Mouse (Mus musculus) neural tube, embryonic 12.5 days (tissue): ENCODE data around the gene Lefty2. TPM values are rescaled to one million over a fixed set of nuclear protein-coding genes. Genes with fewer than 3 reads are reported as not detected.

Source experiments
- ATAC-seq: fragments of 200-750 bp; cut with Nextera tagmentation; 2 replicates; pipeline ENCODE4 v1.8.0; 2017; ENCODE audit warnings: low read depth, mild to moderate bottlenecking, moderate TSS enrichment, moderate library complexity; ENCODE audit not compliant: low FRiP score
- H3K27ac ChIP-seq: fragments of 300-500 bp; sonication (generic); 2 replicates; pipeline ENCODE4 v1.5.1; 2016
- H3K27me3 ChIP-seq: fragments of 300-500 bp; sonication (generic); replicated peaks from 2 replicates; pipeline ENCODE4 v1.6.1; 2016; ENCODE audit warnings: mild to moderate bottlenecking
- H3K36me3 ChIP-seq: fragments of 300-500 bp; sonication (generic); 2 replicates; pipeline ENCODE4 v1.6.1; 2016; ENCODE audit warnings: mild to moderate bottlenecking
- H3K4me1 ChIP-seq: fragments of 300-500 bp; sonication (generic); 2 replicates; pipeline ENCODE4 v1.6.1; 2016
- H3K4me2 ChIP-seq: fragments of 300-500 bp; sonication (generic); replicated peaks from 2 replicates; pipeline ENCODE4 v1.6.1; 2016; ENCODE audit warnings: mild to moderate bottlenecking
- H3K4me3 ChIP-seq: fragments of 300-500 bp; sonication (generic); 2 replicates; pipeline ENCODE4 v1.5.1; 2016
- H3K9ac ChIP-seq: fragments of 300-500 bp; sonication (generic); 2 replicates; pipeline ENCODE4 v1.6.1; 2016; ENCODE audit warnings: mild to moderate bottlenecking
- H3K9me3 ChIP-seq: fragments of 300-500 bp; sonication (generic); 2 replicates; pipeline ENCODE4 v1.6.1; 2016; ENCODE audit warnings: mild to moderate bottlenecking
- WGBS: fragments of 180-500 bp; shearing (Covaris S2); methylation state at CpG from one replicate; pipeline ENCODE4 v1.1.7; 2016; 5-methylcytosine and 5-hydroxymethylcytosine counted together
- polyA plus RNA-seq: library from polyadenylated mRNA; unstranded; fragments of >200 nt; fragmentation: Nextera tagmentation; extraction: Ambion mirVana; gene quantifications from 2 replicates; pipeline ENCODE4 v1.2.1, GENCODE M21; 2016

The Lefty2 gene
- polyA plus RNA-seq, 1 experiment from 2014 or later: not detected

DNA sequence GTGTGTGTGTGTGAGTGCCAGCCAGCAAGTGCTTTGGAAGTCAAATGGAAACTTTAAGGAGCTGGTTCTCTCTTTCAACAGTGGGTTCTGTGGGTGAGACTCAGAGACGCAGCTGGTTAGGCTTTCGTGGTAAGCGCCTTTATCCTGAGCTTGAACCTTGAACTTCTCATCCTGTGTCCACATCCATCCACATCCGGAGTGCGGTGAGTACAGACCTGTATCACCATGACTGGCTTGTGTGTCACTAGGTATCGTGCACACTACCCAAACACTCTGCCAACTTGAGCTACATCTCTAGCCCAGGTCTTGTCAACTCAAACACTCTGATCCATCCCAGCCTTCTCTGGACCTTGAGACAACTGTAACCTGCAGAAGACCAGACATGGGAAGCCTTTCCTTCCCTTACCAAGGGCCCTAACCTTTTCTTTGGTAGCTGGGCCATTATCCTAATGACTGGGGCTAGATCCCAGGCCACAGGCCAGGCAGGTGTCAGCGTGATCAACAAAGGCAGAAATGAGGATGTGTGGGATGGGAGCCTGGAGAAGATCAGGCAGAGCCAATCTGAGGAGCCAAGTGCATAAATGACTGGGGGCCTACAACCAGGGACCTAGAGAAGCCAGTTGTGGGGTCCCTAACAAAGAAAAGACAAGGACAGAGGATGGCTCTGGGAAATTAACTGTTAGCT, 48.0 kb downstream of the Lefty2 start:
- no peak for ATAC-seq
- Histone ChIP-seq H3K9ac (no peak overlapping the region), H3K4me2 (peak overlapping the region; percentile 96), H3K9me3 (no peaks in the 10 kb centered on the region), H3K27me3 (peaks cover 69% of the 10 kb centered on the region), H3K4me1 (peaks cover 21% of the 10 kb centered on the region), H3K27ac (no peak overlapping the region), H3K4me3 (no peak overlapping the region), H3K36me3 (no peaks in the 10 kb centered on the region)
- WGBS: 82% methylated on average over 7 of the region's 7 CpGs

DNA sequence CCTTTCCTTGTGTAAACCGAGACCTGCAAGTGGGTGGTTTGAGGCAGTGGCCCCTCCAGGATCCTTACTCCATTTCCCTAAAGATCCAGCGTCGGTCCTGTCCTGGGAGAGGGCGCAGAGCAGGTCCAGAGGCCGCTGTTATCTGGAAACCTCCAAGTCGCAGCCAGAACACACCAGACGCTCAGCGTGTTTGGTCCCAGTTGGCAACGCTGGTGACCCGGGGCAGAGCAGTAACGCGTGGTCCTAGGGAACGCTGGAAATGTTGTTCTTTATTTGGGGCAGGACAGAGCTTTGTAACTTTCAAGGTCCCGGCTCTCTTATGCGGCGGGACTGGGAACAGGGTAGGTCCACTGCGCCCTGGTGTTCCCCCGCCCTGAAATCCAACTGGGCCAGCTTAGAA, 48.8 kb downstream of the Lefty2 start:
- ATAC-seq: no peak; the same call in 1 of the 2 replicates
- Histone ChIP-seq H3K27ac (no peak overlapping the region), H3K4me2 (peak overlapping the region; percentile 96), H3K4me3 (peak overlapping the region; percentile 64), H3K9me3 (no peaks in the 10 kb centered on the region), H3K9ac (peak overlapping the region; percentile 57), H3K4me1 (peaks cover 24% of the 10 kb centered on the region), H3K36me3 (no peaks in the 10 kb centered on the region), H3K27me3 (peaks cover 62% of the 10 kb centered on the region)
- 2% methylated on average over 18 of the region's 18 CpGs for WGBS

DNA sequence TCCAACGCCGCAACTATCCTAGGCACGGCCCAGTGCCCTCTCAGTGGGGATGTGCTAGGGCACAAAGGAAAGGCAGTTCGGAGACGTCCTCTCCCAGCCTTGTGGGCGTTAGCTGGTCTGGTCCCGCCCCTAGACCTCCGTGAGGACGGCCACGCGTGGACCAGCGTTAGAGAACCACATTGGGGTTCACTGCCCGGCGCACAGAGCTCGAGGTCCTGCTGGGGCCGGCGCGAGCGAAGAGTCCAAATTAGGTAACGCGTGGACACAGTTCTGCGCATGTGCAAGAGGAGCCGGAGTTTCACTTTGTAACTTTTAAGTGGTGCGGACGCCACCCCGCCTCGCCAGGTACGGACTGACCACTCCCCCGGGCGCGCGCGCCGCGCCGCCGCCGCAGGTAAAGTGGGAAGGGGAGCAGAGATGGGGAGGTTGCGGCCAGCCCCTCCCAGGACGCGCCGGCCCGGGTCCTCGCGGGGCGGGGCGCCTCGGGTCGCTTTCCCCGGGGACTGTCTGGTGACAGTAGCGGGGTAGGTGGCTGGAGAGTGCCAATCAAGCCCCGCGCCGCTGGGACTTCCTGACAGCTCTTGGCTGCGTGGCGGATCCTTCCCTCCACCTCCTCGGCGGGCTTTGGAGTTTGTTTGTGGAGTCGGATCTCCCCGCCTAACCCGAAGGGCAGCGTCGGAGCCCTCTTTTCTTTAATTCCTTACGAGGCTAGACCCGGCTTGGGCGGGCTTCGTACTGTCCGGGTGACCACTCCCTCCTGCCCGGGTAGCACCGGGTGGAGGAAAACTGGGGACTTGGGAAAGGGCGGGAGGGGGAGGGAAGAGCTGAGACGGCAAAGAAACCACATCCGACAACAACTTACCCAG, 49.5 kb downstream of the Lefty2 start, which contains the start of gene Tmem63a:
Gene Tmem63a (plus strand): TSS at position 179 of the 866 bp plus-strand sequence.
- peak within 1 kb of the TSS; percentile 64 for H3K4me3 ChIP-seq
- no peak within 1 kb of the TSS for H3K27ac ChIP-seq
- peaks cover 56% of the 10 kb centered on the region for H3K27me3 ChIP-seq
- no peaks in the 10 kb centered on the region for H3K36me3 ChIP-seq
- H3K9ac ChIP-seq: peak within 1 kb of the TSS; percentile 57
- peak; percentile 67 for ATAC-seq
- H3K4me2 ChIP-seq: peak within 1 kb of the TSS; percentile 96
- under 1% methylated on average over 73 of the region's 73 CpGs for WGBS
- no peaks in the 10 kb centered on the region for H3K9me3 ChIP-seq
- peaks cover 24% of the 10 kb centered on the region for H3K4me1 ChIP-seq

DNA sequence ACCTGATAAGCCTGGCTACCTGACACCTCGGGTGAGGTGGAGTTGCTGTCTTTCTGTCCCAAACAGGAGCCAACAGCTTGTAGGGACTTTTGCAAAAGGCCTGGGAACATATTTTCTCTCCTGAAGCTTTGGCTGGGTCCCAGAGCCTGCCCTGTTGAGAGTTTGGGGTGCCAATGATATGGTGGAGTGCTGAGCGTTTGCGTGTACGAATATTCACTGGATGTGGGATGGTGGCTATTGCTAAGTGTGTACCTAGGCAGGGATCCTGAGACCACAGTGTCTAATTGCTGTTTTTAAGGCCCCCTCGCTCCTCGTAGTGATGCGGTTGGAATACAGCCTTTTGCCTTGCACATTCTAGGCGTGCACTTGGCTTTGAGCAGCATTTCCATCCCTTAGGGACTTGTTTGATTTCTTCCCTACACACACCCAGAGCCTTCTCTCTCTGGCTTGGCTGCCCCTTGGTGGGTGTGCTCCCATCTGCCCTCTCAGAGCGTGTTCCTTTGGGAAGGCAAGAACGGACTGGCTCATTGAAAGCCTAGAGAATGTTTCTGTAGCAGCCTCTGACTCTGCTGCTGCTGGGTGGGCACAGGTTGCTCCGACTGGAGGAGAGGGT, 50.2 kb downstream of the Lefty2 start:
- Histone ChIP-seq H3K4me3 (peak overlapping the region; percentile 64), H3K9me3 (no peaks in the 10 kb centered on the region), H3K4me1 (peaks cover 24% of the 10 kb centered on the region), H3K27ac (no peak overlapping the region), H3K36me3 (no peaks in the 10 kb centered on the region), H3K4me2 (peak overlapping the region; percentile 96), H3K9ac (peak overlapping the region; percentile 57), H3K27me3 (peaks cover 49% of the 10 kb centered on the region)
- ATAC-seq: no peak
- 46% methylated on average over 11 of the region's 11 CpGs for WGBS

DNA sequence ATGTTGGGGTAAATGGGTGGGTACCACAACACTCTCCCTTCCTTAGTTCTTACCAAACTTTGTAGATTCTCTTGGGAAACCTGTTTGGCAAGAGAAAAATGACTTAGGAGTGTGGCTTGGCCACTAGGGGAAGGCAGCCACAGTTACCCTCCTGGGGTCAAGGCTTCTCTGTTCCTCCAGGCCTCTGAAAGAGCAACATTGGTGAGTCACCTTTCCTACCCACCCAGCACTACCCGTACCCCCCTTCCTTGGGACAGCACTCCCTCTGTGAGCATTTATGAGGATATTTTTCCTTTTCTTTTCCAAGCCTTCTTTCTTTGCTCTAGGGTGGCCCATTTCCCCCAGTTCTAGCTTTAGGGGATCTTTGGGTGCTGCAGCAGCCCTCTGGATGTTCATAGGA, 51.0 kb downstream of the Lefty2 start:
- no peak for ATAC-seq
- Histone ChIP-seq H3K9ac (no peak overlapping the region), H3K4me1 (peaks cover 24% of the 10 kb centered on the region), H3K27me3 (peaks cover 49% of the 10 kb centered on the region), H3K27ac (no peak overlapping the region), H3K4me2 (no peak overlapping the region), H3K36me3 (no peaks in the 10 kb centered on the region), H3K9me3 (no peaks in the 10 kb centered on the region), H3K4me3 (no peak overlapping the region)
- 83% methylated on average over 1 of the region's 1 CpGs for WGBS

DNA sequence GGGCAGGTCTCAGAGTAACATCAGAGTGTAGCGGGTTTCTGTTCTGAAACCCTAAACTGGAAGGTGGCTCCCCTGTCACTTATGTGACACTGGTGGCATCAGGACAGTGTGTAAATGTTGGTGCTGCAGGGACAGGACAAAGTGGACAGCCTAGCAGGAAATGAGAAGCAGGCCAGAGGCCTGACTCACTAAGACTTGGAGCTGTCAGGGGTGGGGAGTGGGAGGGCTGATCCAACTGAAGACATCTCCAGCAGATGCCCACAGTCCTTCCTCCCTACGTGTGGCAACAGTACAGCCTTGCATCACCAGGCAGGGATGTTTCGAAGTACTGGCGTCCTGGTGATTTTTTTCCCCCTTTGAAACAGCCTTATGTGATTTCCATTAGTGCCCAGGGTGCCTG, 51.6 kb downstream of the Lefty2 start:
- Histone ChIP-seq H3K4me2 (no peak overlapping the region), H3K4me1 (peaks cover 24% of the 10 kb centered on the region), H3K9me3 (no peaks in the 10 kb centered on the region), H3K4me3 (no peak overlapping the region), H3K27ac (no peak overlapping the region), H3K9ac (no peak overlapping the region), H3K36me3 (no peaks in the 10 kb centered on the region), H3K27me3 (peaks cover 49% of the 10 kb centered on the region)
- WGBS: 71% methylated on average over 4 of the region's 4 CpGs
- ATAC-seq: no peak

DNA sequence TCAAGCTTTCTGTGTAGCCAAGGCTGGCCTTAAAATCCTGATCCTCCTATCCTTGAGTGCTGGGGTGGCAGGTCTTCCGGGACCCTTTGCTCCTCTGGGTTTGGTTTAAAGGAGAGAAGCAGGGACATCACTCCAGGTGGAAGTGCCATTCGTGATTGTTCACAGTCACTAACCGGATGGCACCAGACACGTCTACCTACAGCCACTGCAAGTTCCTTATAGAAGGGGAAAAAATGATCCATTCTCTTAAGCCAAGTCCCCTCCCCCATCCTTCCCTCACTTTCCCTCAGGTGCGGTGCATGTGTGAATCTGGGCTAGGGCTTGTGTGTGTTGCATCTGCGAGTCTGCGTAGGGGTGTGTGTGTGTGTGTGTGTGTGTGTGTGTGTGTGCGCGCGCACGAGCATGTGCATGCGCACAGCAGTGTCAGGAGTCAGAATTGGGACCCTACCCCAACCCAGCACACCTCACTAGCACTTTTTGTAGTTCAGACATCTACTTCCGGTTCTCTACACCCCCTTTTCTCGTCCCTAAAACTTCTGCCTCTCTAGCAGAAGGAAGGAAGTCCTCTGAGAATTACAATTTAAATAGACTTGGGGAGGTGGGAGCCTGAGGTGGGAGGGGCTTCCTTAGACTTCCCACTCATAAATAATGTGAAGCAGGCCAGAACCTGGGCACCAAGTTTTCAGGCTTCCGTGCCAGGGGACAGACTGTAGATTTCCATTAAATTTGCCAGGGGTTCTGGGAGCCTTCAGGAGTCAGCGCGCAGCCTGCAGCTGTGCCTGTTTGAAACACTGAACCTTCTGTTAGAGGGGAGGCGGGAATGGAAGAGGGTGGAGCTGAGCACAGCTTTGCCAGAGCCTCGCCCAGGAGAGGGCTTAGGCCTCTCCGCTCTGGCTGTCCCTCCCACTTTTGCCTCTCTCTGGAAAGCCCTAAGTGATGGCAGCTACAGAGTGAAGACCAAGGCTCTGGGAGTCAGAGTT, 52.4 kb downstream of the Lefty2 start:
- peak; percentile 35; the same call in 1 of the 2 replicates for ATAC-seq
- peak overlapping the region; percentile 25 for H3K4me2 ChIP-seq
- peaks cover 24% of the 10 kb centered on the region for H3K4me1 ChIP-seq
- no peak overlapping the region for H3K9ac ChIP-seq
- 31% methylated on average over 20 of the region's 20 CpGs for WGBS
- no peak overlapping the region for H3K27ac ChIP-seq
- no peak overlapping the region for H3K4me3 ChIP-seq
- H3K27me3 ChIP-seq: peaks cover 44% of the 10 kb centered on the region
- no peaks in the 10 kb centered on the region for H3K36me3 ChIP-seq
- H3K9me3 ChIP-seq: no peaks in the 10 kb centered on the region

DNA sequence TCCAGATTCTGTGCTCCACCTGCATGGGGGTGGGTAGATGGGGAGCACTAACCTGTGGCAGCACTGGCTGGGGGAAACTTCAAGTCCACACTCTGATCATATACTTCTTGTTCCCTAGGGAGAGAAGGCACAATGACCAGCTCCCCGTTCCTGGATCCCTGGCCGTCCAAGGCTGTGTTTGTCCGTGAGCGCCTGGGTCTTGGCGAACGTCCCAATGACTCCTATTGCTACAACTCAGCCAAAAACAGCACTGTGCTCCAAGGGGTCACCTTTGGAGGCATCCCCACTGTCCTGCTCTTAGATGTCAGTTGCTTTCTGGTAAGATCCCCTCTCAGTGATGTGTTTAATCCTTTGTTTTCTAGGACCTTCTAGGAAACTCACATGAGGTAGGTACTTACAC, 53.5 kb downstream of the Lefty2 start:
- peaks cover 32% of the 10 kb centered on the region for H3K27me3 ChIP-seq
- no peak overlapping the region for H3K27ac ChIP-seq
- no peak overlapping the region for H3K4me2 ChIP-seq
- no peak overlapping the region for H3K9ac ChIP-seq
- no peak overlapping the region for H3K4me3 ChIP-seq
- no peaks in the 10 kb centered on the region for H3K9me3 ChIP-seq
- 93% methylated on average over 6 of the region's 6 CpGs for WGBS
- H3K4me1 ChIP-seq: peaks cover 20% of the 10 kb centered on the region
- no peaks in the 10 kb centered on the region for H3K36me3 ChIP-seq
- no peak for ATAC-seq

Other genes with a start within 250 kb of the Lefty2 start
- 0.08 and 0.31 TPM in 2 replicates for gene Mixl1, start 196.1 kb upstream of the Lefty2 start, polyA plus RNA-seq
- 27.9 and 31.0 TPM in 2 replicates for gene Acbd3, start 167.1 kb upstream of the Lefty2 start, polyA plus RNA-seq
- gene H3f3a, start 79.2 kb upstream of the Lefty2 start, polyA plus RNA-seq: 3,506 and 3,654 TPM in 2 replicates
- 37.6 and 40.5 TPM in 2 replicates for gene Sde2, start 42.0 kb upstream of the Lefty2 start, polyA plus RNA-seq
- 93.9 and 94.6 TPM in 2 replicates for gene Pycr2, start 11.2 kb downstream of the Lefty2 start, polyA plus RNA-seq
- gene Lefty1, start 41.9 kb downstream of the Lefty2 start, polyA plus RNA-seq: 0.28 and 0.46 TPM in 2 replicates
- 3.2 and 3.9 TPM in 2 replicates for gene Tmem63a, start 49.2 kb downstream of the Lefty2 start, polyA plus RNA-seq
- 2.8 and 3.0 TPM in 2 replicates for gene Ephx1, start 127.8 kb downstream of the Lefty2 start, polyA plus RNA-seq
- gene 9130409I23Rik, start 158.1 kb downstream of the Lefty2 start, polyA plus RNA-seq: not detected in 2 replicates